Mouse (Mus musculus): ENCODE data around the gene Slc22a13. TPM values are rescaled to one million over a fixed set of nuclear protein-coding genes. Genes with fewer than 3 reads are reported as not detected.
"Not testable (repeated sequence)": the region's sequence is repeated elsewhere in the genome, so short reads cannot be mapped to it uniquely, and the experiment has no call there.

Gene Slc22a13
- not detected for total RNA-seq (2021)

DNA sequence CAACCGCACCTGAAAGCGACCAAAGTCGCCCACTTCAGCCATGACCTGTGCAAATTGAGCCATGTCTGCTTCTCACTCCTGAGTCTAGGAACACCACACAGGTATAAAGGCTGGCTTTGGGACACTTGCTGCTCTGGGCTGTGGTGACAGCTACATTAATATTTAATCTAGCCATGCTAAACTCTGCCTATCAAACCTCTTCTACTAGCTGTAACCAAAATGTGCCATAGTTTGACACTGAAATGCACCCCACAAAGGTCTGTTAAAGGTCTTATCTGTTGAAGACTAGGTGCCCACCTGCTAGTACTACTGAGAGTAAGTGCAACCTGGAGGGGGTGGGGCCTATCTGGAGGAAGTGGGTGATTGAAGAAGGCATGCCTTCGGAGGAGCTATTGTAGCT lies at the start of gene Slc22a13:
TSS of gene Slc22a13 (minus strand) at position 101 of the 400 bp plus-strand sequence.
- intact Hi-C loops (cut with DNase I) = no loop called here
- no peak for DNase-seq (ENCODE audit: low spot score)

DNA sequence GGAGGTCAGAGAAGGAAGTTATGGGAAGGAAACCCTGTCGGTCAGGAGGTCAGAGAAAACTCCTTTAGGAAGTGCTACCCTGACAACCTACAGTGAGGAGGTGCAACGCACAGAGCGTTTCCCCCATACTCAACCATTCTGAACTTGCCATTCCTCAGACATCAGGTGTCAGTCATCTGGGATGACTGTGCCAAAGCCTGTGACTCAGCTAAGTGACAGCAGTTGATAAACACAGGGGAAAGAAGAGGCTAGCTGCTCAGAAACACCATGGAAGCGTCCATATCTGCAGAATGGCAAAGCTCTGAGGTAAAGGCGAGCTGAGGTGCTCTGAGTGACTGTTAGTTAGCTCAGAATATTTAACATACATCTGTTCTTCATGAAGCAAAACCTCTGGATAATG lies 49.2 kb upstream of the Slc22a13 start:
- intact Hi-C loops (cut with DNase I) = no loop called here
- no peak for DNase-seq (ENCODE audit: low spot score)

DNA sequence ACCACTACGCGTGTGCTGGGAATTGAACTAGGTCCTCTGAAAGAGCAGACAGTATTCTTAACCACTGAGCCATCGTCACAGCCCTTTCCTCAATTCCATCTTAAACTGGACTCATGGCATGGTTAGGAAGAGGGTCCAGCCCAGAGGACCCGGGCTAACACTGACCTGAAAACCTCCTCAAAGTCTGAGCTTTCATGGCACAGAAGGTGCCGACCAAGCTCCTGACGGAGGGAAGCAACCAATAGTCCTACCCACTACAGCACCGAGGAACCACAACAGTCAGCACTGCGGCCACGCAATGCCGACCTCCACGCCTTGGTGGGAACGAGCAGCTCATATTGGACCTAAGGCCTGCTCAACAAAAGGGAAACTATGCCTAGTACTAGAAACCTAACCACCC lies 47.3 kb upstream of the Slc22a13 start:
- intact Hi-C loops (cut with DNase I) = no loop called here
- no peak for DNase-seq (ENCODE audit: low spot score)

DNA sequence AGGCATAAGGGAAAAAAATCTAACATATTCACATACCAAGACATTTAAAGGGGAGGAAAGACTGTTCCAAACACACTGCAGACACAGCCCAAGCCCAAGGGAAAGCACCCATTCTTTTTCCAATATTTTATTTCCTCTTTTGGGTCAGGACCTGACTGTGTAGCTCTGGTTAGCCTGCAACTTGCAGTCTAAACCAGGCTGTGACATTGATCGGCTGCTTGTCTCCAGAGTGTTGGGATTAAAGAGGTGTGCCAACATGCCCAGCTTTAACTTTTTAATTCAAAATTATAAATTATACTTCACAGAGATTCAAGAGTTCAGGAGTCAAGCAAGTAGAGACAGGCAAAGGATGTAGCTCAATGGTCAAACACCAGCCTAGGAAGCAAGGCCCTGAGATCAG lies 46.2 kb upstream of the Slc22a13 start:
- intact Hi-C loops (cut with DNase I) = no loop called here
- no peak for DNase-seq (ENCODE audit: low spot score)

DNA sequence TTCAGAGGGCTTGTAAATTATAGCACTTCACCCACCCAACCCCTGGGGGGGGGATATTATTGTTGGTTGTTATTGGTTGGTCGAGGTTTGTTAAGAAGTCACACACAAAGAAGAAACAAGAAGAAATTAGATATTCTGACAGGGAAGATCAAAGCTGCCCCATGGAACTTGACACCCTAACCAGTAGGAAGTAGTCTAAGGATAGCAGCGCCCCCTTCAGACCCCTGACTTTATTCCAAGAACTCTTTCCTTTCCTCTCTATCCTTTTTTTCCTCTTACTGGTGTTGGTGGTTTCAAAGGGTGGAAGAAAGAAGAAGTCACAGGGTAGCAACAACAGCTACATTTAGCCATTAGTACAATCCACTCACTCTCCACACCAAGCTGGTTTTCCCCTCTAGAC lies 45.3 kb upstream of the Slc22a13 start:
- no peak for DNase-seq (ENCODE audit: low spot score)
- intact Hi-C loops (cut with DNase I) = no loop called here

DNA sequence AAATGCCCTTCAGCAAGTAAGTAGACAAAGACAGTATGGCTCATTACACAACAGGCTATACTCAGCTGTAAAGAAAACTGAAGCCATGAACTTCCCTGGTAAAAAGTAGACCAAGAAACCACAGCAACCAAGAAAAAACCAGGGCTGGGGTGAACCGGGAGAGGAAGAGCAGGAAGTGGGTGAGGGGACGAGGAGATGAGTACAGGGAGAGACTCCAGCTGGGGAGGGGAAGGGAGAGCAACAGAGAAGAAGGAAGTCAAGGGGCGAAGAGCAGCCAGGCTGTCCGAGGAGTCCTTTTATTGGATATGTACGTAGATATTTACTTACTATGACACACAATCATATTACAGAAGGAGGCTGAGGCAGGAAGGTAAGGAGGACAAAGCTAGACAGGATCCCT lies 39.1 kb upstream of the Slc22a13 start:
- DNase-seq (ENCODE audit: low spot score) = no peak
- intact Hi-C loops (cut with DNase I) = loop anchor here (10.0 kb wide), 1 partner anchor 107 kb away; the partner anchor contains the start of gene Xylb

DNA sequence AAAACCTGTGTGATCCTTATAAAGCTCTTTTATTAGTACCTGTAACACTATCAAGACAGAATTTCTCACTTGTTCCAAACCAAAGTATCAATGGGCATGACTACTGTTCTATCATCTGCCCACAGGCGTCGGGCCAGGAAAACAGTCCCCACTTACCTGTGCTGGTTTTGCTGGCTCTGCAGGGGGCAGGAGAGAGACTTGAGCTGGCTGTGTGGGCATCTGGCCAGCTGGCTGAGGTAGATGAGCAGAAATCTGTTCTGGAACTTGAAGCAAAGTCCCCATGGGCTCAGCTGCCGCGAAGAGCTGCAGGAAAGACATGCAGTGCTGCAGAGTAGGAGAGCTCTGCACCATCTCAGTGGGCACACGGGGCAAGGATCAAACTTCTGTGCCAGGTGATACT lies 37.9 kb upstream of the Slc22a13 start:
- no peak for DNase-seq (ENCODE audit: low spot score)
- intact Hi-C loops (cut with DNase I) = loop anchor here (10.0 kb wide), 1 partner anchor 108 kb away; the partner anchor contains the start of gene Xylb

DNA sequence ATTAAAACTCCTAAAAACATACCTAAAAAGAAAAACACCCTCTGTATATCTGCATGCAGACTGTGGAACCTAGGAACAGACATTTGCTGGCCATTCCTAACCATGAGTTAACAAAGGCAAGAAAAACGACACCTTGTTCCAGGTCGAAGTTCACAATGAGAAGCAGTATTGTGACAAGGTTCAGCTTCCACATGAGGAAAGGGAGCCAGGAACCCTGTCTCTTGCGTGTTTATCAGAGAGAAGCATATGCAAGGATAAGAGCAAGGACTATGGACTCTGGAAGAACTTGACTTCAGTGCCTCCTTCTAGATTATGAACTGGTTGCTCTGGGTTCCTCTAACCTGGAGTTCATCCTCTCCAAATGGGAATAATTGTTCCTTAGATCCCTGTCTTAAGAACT lies 35.1 kb upstream of the Slc22a13 start:
- intact Hi-C loops (cut with DNase I) = loop anchor here (10.0 kb wide), 1 partner anchor 111 kb away; the partner anchor contains the start of gene Xylb
- DNase-seq (ENCODE audit: low spot score) = no peak

DNA sequence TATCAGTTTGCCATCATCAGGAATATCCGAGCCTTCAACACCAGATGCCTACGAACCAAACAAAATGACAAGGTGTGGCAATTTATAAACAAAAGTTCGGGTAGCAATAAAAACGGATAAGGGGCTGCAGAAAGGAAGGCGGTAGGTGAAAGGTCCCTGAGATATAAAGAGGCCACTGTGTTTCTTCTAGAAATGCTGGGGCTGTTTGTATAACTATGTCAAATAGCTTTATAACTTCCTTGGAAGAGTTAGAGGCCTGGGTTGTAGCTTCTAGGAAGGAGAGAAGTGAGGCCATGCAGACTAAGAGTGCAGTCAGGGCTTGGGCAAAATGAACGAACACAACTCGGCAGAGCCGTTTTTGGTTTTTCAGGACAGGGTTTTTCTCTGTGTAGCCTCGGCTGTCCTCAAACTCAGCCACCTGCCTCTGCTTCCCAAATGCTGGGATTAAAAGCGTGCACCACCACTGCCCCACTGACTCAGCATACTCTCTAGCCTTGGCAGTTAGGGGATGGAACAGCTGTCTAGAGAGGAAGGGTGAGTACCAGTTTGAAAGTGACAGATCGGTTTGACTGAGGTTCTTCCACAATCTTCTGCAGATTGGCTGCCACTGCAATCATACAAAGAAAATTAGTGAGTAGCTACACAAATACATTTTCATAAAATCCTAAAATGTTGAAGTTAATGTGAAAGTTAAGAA lies 32.4 kb upstream of the Slc22a13 start:
- intact Hi-C loops (cut with DNase I) = loop anchor here (10.0 kb wide), 1 partner anchor 113 kb away; the partner anchor contains the start of gene Xylb
- no peak for DNase-seq (ENCODE audit: low spot score)

DNA sequence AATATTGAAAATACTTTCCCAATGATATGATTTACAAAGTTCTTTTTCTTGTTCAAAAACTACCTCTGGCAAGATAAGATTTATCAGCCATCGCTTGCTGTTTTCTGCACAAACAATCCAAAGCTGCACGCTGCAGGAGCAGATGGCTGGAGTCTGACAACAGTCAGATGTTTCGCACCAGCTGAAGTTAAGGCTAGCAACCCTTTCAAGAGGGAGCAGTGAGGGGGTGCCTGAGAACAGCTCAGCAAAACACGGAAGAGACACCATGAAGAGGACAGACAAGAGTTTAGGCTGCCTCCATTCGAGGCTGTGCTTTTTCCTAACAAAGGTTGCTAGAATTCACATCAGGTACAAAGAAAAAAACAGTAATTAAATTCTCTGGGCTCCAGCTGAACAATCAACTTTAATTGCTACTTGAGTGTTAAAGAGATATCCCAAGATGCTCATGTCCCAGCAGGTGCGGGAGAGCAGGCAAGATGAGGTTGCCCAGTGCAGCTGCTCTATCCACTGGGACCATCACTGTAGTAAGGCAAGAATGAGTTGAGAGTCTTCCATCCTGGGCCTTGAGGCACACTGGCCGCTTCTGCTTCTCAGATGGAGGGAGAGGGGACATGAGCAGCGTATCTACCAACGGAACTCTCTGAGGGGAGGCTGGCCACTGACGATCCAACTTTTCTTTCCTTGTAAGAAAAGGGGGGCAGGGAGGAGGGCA lies 31.5 kb upstream of the Slc22a13 start:
- DNase-seq (ENCODE audit: low spot score) = no peak
- intact Hi-C loops (cut with DNase I) = loop anchor here (10.0 kb wide), 1 partner anchor 114 kb away; the partner anchor contains the start of gene Xylb

DNA sequence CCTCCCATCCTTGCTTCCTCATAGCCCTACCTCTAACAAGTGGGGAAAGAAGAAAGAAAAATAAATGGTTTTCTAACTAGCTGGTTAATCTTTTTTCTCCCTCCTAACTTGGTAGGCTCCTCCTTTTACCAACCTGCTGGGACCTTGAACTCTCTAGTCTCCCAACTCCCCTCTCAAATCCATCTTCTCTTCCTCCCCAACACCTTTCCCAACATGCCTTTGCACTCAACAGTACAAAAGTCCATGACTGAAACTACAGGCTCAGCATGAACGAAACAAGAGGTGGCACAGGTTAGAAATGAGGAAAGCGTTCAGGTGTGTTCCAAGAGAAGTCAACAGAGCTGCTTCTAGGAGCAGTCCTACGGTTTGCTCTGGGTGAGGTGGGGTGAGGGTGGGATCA lies 30.4 kb upstream of the Slc22a13 start:
- intact Hi-C loops (cut with DNase I) = no loop called here
- DNase-seq (ENCODE audit: low spot score) = no peak

DNA sequence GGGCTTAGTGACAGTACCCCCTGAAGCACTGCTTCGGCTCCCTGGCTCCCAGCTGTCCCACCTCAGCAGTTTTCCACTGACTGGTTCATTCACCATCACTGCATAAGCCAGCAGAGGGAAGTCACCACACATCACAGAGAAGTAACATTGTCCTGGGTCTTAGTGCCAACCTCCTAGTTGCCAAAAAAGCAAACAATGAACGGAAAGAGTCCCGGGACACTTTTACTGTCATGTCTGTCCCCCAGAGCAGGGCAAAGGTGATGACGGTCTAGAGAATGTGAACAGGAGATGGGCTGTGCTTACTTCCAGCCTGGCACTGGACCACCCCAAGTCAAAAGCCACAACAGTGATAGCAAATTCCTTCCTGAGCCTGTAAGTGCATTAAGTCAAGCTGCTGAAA lies 29.9 kb upstream of the Slc22a13 start:
- DNase-seq (ENCODE audit: low spot score) = no peak
- intact Hi-C loops (cut with DNase I) = no loop called here

DNA sequence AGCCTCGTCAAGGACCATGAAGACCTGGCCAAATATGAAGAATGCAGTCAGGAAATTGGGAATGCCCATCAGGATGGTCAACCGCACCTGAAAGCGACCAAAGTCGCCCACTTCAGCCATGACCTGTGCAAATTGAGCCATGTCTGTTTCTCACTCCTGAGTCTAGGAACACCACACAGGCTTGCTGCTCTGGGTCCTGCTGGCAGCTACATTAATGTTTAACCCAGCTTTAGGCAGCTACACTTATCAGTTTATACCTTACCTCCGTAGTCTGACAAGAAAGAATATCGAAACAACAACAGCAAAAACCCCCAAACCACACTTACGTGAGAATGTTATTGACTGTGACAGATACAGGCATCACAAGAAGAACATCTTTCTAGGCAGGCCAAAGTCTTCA lies 22.7 kb upstream of the Slc22a13 start:
- no peak for DNase-seq (ENCODE audit: low spot score)
- intact Hi-C loops (cut with DNase I) = no loop called here

DNA sequence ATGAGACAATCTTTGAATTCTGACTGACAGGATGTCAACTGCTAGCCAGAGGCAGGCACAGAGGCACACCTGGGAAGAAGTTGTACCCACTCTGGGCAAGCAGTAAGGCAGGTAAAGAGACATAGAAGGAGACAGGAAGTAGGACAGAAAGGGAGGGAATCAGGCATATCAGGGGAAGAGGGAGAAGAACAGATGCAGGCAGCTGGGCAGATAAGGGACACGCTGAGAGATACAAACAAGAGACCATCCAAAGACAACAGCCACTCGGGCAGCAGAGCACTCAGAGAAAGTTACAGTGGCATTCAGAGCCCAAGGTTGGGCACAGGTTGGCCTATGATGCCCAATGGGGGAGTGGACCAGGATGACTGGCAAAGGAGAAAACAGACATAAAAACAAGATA lies 21.9 kb upstream of the Slc22a13 start:
- intact Hi-C loops (cut with DNase I) = no loop called here

DNA sequence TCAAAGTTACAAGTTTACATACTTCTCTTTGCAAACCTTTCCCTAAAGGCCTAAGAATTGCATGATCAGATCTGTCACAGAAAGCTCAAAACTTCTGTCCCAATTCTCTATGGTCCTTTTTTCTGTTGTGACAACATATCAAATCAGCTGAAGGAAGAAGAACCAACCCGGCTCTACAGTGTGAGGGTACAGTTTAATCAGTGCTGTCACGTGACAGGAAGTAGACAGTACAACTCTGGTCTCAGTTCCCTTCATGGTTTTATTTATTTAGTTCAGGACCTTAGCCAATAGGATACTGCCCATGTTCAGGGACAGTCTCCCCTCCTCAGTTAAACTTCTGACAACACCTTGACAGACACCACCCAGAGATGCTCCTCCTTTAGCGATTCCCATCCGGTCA lies 11.4 kb upstream of the Slc22a13 start:
- DNase-seq (ENCODE audit: low spot score) = no peak
- intact Hi-C loops (cut with DNase I) = no loop called here

More for the DNA sequence above, 21.9 kb upstream of the Slc22a13 start:
- no peak for DNase-seq (ENCODE audit: low spot score)

DNA sequence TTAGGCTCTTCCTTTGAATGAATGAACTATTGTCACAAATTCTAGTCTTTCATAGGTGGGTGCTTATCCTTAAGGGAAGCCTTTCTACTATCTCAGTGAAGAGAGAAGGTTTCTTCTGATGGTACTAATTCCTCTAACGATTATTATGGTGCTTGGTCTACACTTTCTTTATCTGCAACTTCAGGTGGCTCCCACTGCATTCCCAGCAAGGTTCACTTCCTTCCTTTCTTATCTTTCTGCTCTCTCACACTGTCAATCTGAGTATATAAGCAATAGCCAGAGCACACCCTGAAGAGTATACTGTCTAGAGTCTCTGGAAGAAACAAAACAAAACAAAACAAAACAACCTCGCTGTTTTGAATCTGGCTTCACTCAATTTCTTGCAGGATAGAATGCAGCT lies 10.8 kb upstream of the Slc22a13 start:
- intact Hi-C loops (cut with DNase I) = no loop called here
- DNase-seq (ENCODE audit: low spot score) = no peak

DNA sequence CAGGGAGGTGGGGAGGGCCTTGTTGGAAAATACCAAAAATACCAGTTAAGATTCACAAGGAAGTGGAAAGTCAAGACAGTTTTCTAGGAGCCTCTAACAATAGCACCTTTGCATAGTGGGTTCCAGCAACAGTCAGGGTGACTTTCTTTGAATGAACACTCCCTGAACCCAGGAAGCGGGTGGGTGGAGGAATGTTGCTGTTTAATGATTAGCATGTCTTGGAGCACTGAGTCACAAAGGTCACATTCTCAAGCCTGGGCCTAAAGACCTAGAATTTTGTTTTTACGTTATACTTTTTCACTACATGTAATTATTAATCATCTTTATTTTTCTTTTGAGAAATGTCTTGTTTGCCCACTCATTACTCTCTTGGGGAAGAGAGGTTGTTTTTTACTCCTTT lies 6.4 kb upstream of the Slc22a13 start:
- DNase-seq (ENCODE audit: low spot score); intact Hi-C loops (cut with DNase I): not testable (repeated sequence)

DNA sequence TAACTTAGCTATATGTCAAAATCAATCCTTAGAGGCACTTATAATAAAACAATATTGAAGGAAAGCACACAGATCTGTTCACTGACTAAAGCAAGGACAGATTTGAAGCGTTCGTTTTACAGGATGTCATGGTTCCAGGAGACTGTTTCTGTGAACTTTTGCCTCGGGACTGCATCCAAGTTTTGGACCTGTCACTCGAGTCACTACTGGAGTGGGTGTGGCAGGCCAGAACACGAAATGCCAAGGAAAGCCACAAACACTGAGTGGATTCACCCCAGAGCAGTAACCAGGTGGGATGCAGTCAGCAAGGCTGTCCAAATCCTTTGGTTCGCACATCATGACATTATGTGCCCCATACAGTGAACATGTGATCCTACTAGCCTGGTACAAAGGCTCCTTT lies 5.7 kb upstream of the Slc22a13 start:
- intact Hi-C loops (cut with DNase I) = no loop called here
- DNase-seq (ENCODE audit: low spot score) = no peak

DNA sequence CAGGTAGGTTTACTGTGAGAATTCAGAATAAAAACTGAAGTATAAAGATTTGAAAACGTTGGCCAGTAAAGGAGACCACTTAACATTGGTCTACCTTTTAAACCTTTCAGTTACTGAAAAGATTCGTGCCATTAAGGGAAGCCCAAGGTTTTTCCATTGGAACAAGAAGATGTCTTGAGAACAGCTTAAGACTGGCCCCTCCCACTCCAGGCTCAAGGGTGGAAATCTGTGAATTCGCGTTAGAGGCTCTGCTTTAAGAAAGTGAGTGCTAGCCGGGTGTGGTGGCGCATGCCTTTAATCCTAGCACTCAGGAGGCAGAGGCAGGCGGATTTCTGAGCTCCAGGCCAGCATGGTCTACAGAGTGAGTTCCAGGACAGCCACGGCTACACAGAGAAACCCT lies 4.1 kb upstream of the Slc22a13 start:
- intact Hi-C loops (cut with DNase I) = no loop called here
- no peak for DNase-seq (ENCODE audit: low spot score)

DNA sequence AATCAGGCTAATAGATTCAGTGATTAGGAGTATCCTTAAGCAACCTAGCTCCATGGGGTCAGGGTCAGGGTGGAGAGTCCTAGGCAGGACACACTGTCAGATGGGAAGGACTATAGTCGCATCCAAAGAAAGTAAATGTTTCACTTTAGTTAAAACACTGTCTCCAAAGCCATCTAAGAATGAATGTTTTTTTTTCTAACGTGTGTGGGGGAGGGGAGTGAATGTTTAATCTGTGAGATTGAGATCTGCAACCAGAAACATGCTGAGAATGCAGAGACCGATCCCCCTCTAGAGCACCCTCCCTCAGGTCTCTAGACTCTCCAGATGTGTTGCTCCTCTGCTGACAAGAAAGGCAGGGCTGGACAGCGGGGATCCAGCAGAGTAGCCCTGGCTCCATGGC lies 1.8 kb downstream of the Slc22a13 start:
- intact Hi-C loops (cut with DNase I) = no loop called here
- DNase-seq (ENCODE audit: low spot score) = no peak

DNA sequence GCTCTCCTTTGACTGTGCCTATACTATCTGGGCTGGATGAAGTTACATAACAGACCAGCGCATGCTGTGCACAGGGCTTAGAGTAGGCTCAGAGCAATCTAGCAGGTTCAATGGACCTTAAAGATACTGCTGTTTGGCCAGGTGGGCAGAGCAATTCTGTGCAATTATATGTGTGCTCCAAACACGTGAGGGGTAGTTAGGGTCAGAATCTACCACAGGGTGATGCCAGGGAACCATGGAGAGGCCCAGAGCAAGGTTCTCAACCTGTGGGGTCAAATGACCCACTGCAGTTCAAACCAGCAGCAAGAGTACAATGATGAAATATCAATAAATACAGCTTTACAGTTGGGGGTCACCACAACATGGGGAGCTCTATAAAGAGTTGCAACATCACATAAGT lies 2.2 kb downstream of the Slc22a13 start:
- intact Hi-C loops (cut with DNase I) = no loop called here
- no peak for DNase-seq (ENCODE audit: low spot score)
